8 mouse cellular contexts compared by ENCODE assay signal in the genomic region with DNA sequence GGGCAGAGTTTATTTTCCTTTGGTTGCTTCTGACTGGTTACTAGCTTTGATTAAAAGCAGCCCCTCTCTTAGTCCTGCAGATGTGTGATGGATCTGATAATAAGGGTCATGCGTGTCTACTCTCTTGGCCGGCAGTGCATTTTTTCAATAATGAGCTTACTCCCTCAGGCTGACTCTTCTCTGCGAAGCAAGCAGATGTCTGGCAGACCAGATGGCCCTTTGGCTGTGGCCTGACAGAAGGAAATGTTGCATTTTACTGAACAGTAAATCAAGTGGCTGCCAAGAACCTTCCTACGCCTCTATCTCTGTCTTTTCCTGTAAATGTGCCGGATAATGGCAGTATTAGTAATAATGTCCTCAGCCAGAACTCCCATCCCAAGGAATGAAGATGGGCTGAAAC. TPM values are rescaled to one million over a fixed set of nuclear protein-coding genes. Genes with fewer than 3 reads are reported as not detected.
DNase-seq lines count a peak whose midpoint lies in the region; ATAC-seq and TF ChIP-seq lines count a peak whose summit lies in the region.

No protein-coding gene starts in this region.

- WGBS in lung, embryonic 14.5 days, result 20% methylated on average over 5 of the region's 5 CpGs
- WGBS in lung, adult 2 months, result 25% methylated on average over 5 of the region's 5 CpGs
- WGBS in heart, embryonic 14.5 days, result 41% methylated on average over 5 of the region's 5 CpGs
- WGBS in midbrain, embryonic 13.5 days, result 39% methylated on average over 5 of the region's 5 CpGs

- H3K4me3 ChIP-seq in lung, embryonic 14.5 days (ENCODE audit: low read depth, low read length), result no peak overlapping the region
- H3K4me3 ChIP-seq in lung, adult 2 months (replicated peaks; ENCODE audit: extremely low read depth, low read depth, low read length), result no peak overlapping the region
- no peak overlapping the region for H3K4me3 ChIP-seq in heart, embryonic 14.5 days (ENCODE audit: control insufficient read depth in 1 of 2, insufficient read depth in 1 of 2, low read depth in 1 of 2, low read length in 2 of 2)
- H3K4me3 ChIP-seq in midbrain, embryonic 13.5 days (replicated peaks), result no peak overlapping the region

- no peak overlapping the region for H3K4me2 ChIP-seq in lung, embryonic 14.5 days
- no peak overlapping the region for H3K4me2 ChIP-seq in heart, embryonic 14.5 days (ENCODE audit: low read length)
- H3K4me2 ChIP-seq in midbrain, embryonic 13.5 days (replicated peaks), result no peak overlapping the region

- H3K27me3 ChIP-seq in lung, embryonic 14.5 days (ENCODE audit: insufficient read depth, low read length), result no peaks in the 10 kb centered on the region
- no peaks in the 10 kb centered on the region for H3K27me3 ChIP-seq in heart, embryonic 14.5 days (ENCODE audit: control insufficient read depth, insufficient read depth, low read length)
- no peaks in the 10 kb centered on the region for H3K27me3 ChIP-seq in midbrain, embryonic 13.5 days

- H3K4me1 ChIP-seq in lung, embryonic 14.5 days (ENCODE audit: insufficient read depth), result peaks cover 10% of the 10 kb centered on the region; the same call in 1 of the 2 replicates
- peaks cover 43% of the 10 kb centered on the region for H3K4me1 ChIP-seq in lung, adult 2 months (ENCODE audit: control insufficient read depth, insufficient read depth, low read length)
- peaks cover 15 to 56% of the 10 kb centered on the region in 2 experiments for H3K4me1 ChIP-seq in heart, embryonic 14.5 days (ENCODE audit: control insufficient read depth in 2 of 2, insufficient read depth in 2 of 2, low read length in 2 of 2)
- peaks cover 54% of the 10 kb centered on the region for H3K4me1 ChIP-seq in midbrain, embryonic 13.5 days (replicated peaks)

- H3K36me3 ChIP-seq in lung, embryonic 14.5 days (ENCODE audit: insufficient read depth), result no peaks in the 10 kb centered on the region
- peaks cover 8% of the 10 kb centered on the region; the same call in 1 of the 2 replicates for H3K36me3 ChIP-seq in heart, embryonic 14.5 days (ENCODE audit: control insufficient read depth, insufficient read depth, low read length)
- no peaks in the 10 kb centered on the region for H3K36me3 ChIP-seq in midbrain, embryonic 13.5 days

- peak; percentile 80 for DNase-seq in lung, embryonic 14.5 days
- DNase-seq in lung, adult 2 months, result no peak
- peak; percentile 51 to 74 for DNase-seq in cerebellum, postnatal 14 days
- peak; percentile 76 for DNase-seq in kidney, postnatal 10 days
- no peak for DNase-seq in thymus, adult 18-20 months
- DNase-seq in spleen, postnatal 14 days (ENCODE audit: low spot score in 2 of 2), result no peak

- H3K9me3 ChIP-seq in lung, embryonic 14.5 days (ENCODE audit: low read depth, low read length), result no peaks in the 10 kb centered on the region
- H3K9me3 ChIP-seq in heart, embryonic 14.5 days (ENCODE audit: control insufficient read depth, low read length), result no peaks in the 10 kb centered on the region
- no peaks in the 10 kb centered on the region for H3K9me3 ChIP-seq in midbrain, embryonic 13.5 days

- no peak overlapping the region for H3K27ac ChIP-seq in lung, embryonic 14.5 days (ENCODE audit: low read depth)
- H3K27ac ChIP-seq in heart, embryonic 14.5 days (replicated peaks in 1 of 2; ENCODE audit: control insufficient read depth in 1 of 2, insufficient read depth in 1 of 2, low read depth in 2 of 2, low read length in 2 of 2), result peak overlapping the region in 1 of 2 experiments; percentile 19; a peak in 1 of 4 replicates
- peak overlapping the region; percentile 54 for H3K27ac ChIP-seq in midbrain, embryonic 13.5 days

- no peak for TF ChIP-seq POLR2A in lung, adult 2 months (IDR thresholded peaks at IDR 0.05; ENCODE audit: borderline replicate concordance, extremely low read depth, low read depth, low read length)

- peak; percentile 75 for ATAC-seq in lung, embryonic 14.5 days (ENCODE audit: insufficient read depth)
- peak; percentile 19; the same call in 1 of the 2 replicates for ATAC-seq in heart, embryonic 14.5 days (ENCODE audit: insufficient number of reproducible peaks, insufficient read depth, low FRiP score, low read depth)
- peak; percentile 25 for ATAC-seq in midbrain, embryonic 13.5 days

- TF ChIP-seq CTCF in lung, embryonic 14.5 days (IDR thresholded peaks at IDR 0.05; ENCODE audit: low read depth), result no peak
- no peak for TF ChIP-seq CTCF in lung, adult 2 months (IDR thresholded peaks at IDR 0.05; ENCODE audit: insufficient read depth, low read length)

- no peak overlapping the region for H3K9ac ChIP-seq in lung, embryonic 14.5 days
- no peak overlapping the region for H3K9ac ChIP-seq in heart, embryonic 14.5 days (ENCODE audit: low read length)
- no peak overlapping the region for H3K9ac ChIP-seq in midbrain, embryonic 13.5 days (replicated peaks)

RNA-seq across cellular contexts. Expression of gene Scarb2, which starts 8.0 kb away (rescaled TPM):
- polyA plus RNA-seq in lung, embryonic 14.5 days (2014; fragmentation: Nextera tagmentation; extraction: Ambion mirVana), result 9.5 and 10.7 TPM in 2 replicates
- 55.1 and 59.1 TPM in 2 replicates for polyA plus RNA-seq in lung, adult 2 months (2012; rRNA removed)
- polyA plus RNA-seq in heart, embryonic 14.5 days (2014; fragmentation: Nextera tagmentation; extraction: Ambion mirVana), result 14.3 and 15.6 TPM in 2 replicates
- polyA plus RNA-seq in midbrain, embryonic 13.5 days (2015; fragmentation: Nextera tagmentation; extraction: Ambion mirVana), result 21.0 and 21.8 TPM in 2 replicates

RNA-seq across cellular contexts. Expression of gene Fam47e, which starts 56.2 kb away (rescaled TPM):
- polyA plus RNA-seq in lung, embryonic 14.5 days (2014; fragmentation: Nextera tagmentation; extraction: Ambion mirVana), result 0.18 TPM in 1 of 2 replicates, not detected in the other
- 6.2 and 9.1 TPM in 2 replicates for polyA plus RNA-seq in lung, adult 2 months (2012; rRNA removed)
- not detected in 2 replicates for polyA plus RNA-seq in heart, embryonic 14.5 days (2014; fragmentation: Nextera tagmentation; extraction: Ambion mirVana)
- not detected in 2 replicates for polyA plus RNA-seq in midbrain, embryonic 13.5 days (2015; fragmentation: Nextera tagmentation; extraction: Ambion mirVana)

Comparison
In these comparisons a context has a peak if more than half of its experiments do, and no peak if none do; other contexts are left out.
1. DNase-seq: peak in lung, embryonic 14.5 days (single experiment), cerebellum, postnatal 14 days (2 of 2) and kidney, postnatal 10 days (single experiment); none in lung, adult 2 months (single experiment), thymus, adult 18-20 months (0 of 2) and spleen, postnatal 14 days (0 of 2).
2. ATAC-seq: peak in every context shown above with its lines; median percentile 75 in lung, embryonic 14.5 days; 25 in midbrain, embryonic 13.5 days; 19 in heart, embryonic 14.5 days.